Mouse (Mus musculus): ENCODE data around the gene Zfp683.

Gene Zfp683

GRCm38 (mm10) chr4:134053538-134053937 is at the start of gene Zfp683:
Gene Zfp683 (plus strand): TSS chr4:134053838.
- no peak for DNase-seq (ENCODE audit: low spot score)

DNA sequence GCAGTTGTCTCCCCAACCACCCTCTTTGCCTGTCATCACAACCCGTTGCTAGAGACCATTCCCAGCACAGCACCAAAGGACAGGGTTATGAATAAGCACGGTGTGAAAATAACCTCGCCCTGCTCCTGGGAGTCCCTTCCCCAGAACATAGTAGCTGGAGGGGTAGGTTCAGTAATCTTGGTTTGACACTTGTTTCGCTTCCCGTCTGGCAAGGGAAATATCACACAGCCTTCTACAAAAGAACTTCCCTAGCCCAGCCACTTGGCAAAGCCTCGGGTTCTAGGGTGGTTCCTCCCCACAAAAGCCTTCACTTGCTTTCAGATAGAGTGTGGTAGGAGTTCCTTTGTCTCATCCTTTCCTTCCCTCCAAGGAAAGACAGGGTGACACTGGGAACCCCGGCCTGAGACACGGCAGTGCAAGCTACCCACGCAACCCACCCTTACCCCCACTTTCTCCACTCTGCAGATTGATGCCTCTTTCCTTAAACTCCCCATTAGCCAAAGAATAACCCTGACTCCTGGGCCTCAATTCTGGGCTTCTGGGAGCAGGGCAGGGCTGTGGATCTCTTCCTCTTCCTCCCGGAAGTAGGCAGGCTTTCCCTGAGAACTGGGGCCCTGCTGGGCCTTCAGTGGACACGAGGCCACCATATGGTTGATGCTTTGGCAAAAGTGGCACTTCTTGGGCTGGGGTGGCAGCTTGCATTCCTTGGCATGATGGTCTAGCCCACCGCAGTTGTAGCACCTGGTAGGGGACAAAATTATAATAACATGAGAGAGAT is 47.9 kb upstream of the Zfp683 start:
- no peak for DNase-seq (ENCODE audit: low spot score)

DNA sequence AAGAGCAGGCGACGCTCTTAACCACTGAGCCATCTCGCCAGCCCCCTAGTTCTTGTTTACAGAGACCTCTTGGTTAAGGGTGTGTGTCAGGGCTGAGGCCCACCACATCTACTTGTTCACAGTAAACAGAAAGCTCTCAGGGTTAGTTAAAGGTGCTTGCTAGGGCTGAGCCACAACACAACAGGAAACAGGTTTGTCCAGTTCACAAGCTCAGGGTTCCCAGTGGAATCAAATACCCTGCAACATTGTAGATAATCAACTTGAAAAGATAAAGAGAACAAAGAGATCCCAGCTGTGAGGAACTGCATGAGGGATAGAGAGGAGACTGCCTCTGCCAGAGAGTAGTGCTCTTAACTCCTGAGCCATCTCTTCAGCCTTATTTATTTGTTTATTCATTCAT is 46.8 kb upstream of the Zfp683 start:
- no peak for DNase-seq (ENCODE audit: low spot score)

- DNase-seq (ENCODE audit: low spot score): no peak
Observed at GRCm38 (mm10) chr4:134009709-134010108, 43.9 kb upstream of the Zfp683 start.

DNA sequence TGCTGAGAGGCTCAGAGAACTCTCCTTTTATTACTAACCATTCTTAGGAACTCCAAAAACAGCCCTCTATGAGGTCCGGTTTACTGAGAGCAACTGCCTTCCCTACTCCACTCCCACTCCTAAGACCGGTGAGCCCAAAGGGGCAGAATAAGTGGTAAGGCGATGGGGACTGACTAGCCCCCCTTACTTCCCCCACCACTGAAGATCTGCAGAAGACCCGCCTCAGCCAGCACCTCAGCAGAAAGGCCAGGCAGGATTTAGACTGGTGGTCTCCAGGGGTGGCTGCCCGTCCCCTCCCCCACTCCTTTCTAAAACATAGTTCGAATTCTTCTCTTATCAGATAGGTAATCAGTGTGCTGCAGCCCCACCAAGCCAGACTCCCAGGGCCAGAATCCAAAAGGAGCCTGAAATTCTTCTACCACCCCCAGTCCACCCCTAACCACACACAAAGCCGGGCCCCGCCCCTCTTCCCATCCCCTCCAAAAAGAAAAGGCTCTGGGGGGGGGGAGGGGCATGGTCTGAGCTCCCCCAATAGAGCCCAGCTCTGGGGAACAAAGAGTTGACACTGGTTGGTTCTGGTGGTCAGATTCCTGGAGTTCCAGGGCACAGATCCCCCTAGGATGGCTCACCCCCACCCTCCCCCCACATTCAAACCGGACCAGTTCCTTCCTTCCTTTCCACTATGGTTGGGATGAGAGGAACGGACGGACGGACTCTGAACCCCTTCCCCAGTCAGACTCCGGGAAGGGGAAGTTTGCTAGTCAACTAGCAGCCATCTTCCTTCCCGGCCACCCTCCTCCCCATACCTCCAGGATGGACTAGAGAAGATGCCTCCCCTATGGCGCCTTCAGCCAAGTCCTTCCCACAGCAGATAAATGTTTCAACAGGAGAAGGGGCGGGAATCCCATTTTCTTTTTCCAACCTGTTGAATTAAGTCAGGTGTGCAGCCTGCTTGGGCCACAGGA is 41.9 kb upstream of the Zfp683 start:
- DNase-seq (ENCODE audit: low spot score): no peak

GRCm38 (mm10) chr4:134012858-134013528 is 40.6 kb upstream of the Zfp683 start:
- peak; percentile 53 for DNase-seq (ENCODE audit: low spot score)

DNA sequence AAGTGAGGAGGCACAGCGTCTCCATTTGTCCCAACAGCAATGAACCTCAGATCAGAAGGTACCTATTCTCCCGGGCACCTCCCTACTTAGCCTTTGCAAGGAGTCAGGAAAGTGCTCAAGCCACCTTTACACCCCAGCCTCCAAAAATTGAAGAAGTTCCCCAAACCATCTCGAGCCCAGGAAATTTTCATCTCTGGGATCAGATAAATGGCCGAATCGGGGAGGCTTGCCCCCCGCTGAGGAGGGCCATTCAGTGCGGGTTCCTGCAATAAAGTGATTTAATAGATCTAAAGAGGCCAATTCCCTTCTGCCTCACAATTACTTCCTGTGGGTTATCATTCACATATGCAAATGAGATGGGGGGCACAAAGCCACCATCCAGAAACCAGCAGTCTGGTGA is 37.4 kb upstream of the Zfp683 start:
- DNase-seq (ENCODE audit: low spot score): no peak

- peak; percentile 36 for DNase-seq (ENCODE audit: low spot score)
Observed at GRCm38 (mm10) chr4:134016767-134017166, 36.9 kb upstream of the Zfp683 start.

DNA sequence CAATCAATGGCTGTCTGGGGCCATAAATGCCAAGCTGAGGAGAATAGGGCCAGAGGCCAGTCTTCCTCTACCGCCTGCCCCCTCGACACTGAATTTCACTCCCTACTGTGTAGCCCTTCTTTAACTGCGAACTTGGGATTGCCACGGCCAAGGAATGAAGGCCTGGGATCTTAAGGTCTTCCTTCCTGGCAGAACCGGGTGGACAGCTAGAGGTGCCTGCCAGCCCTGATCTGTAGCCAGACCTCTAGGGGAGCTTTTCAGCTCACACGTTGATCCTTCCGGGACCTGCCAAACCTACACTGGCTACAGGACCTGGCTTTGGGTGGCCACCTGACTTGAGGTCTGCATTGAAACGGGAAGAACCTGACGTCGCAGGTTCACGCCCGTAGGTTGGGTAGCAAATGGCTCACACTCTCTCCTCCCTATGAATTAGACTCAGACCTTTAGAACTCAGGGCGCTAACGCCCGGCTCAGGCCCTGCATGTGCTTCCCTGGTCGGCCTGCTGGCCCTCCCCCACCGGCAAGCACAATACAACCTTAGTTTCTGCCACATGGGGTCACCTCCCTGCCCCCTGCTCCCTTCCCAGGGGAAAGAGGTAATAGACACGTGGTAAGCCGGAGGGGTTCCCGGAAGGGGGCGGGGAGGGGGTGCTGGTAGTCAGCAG is 36.3 kb upstream of the Zfp683 start:
- DNase-seq (ENCODE audit: low spot score): peak; percentile 35

DNA sequence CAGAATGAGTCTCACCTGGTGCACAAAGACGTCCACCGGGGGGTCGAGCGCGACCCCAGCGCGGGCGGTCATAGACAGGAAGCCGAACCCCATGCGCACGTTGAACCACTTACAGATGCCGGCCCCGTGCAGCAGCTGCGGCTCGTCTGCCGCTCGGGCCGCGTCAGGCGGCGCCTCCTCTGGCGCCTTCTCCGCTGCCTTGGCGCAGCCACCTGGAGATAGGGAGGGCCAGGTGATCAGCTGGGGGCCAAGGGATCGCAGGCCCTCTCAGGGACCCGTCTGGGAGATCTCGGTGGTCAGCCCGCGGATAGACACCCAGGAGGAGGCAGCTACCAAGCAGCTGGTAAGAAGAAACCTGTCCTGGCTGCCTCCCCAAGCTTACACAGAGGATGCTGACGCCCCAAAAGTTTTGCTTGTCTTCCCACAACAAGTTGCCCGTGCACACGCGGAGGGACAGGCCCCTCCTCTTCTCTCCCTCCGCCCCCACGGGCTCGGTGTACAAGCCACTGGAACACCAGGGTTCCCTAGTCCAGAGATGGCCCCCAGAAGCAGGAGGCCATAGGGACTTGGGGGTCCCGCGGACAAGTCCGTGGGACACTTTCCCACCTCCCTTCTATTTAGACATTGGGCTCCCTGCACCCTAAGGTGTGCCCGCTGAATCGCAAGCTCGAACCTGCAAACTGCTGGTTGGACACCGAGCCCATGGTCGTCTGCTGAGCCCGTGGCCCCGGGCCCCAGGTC is 35.4 kb upstream of the Zfp683 start:
- DNase-seq (ENCODE audit: low spot score): peak; percentile 24

DNA sequence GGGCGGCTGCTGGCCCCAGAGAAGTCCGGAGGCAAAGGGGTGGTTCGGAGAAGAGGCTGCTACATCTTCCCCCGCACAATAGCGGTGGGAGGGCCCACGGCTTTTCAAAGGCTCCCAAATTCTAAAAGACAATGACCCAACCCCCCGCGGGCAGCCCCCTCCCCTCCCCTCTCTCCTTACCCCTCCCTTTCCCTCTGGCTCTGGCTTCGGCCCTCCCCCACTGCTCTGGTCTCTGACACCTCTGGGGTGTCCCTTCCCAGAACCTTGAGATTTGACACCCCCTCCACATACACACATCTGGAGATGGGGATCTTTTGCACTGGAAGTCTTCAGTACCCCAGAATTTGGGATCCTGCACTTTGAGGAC is 34.9 kb upstream of the Zfp683 start, which contains the start of gene Lin28a:
Gene Lin28a, minus strand, starts transcription at position 63 of the 367 bp plus-strand sequence.
- peak; percentile 16 for DNase-seq (ENCODE audit: low spot score)

DNA sequence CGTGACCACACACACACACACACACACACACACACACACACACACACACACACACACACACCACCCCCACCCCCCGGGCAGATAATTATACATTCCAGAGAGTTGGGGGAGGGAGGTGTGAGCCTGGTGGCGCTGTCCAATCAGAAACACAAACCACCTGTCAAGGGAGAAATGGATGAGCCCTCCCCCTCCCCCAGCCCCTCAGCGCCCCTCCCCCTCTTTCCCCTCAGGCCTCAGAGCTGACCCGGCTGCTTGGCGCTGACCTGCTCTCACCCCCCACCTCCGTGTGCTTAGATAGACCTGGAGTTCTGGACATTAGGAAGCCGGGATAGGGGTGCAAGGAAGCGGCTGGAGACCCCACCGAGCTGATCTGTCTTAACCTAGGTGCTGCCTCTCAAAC is 34.4 kb upstream of the Zfp683 start:
- peak; percentile 58 for DNase-seq (ENCODE audit: low spot score)

DNA sequence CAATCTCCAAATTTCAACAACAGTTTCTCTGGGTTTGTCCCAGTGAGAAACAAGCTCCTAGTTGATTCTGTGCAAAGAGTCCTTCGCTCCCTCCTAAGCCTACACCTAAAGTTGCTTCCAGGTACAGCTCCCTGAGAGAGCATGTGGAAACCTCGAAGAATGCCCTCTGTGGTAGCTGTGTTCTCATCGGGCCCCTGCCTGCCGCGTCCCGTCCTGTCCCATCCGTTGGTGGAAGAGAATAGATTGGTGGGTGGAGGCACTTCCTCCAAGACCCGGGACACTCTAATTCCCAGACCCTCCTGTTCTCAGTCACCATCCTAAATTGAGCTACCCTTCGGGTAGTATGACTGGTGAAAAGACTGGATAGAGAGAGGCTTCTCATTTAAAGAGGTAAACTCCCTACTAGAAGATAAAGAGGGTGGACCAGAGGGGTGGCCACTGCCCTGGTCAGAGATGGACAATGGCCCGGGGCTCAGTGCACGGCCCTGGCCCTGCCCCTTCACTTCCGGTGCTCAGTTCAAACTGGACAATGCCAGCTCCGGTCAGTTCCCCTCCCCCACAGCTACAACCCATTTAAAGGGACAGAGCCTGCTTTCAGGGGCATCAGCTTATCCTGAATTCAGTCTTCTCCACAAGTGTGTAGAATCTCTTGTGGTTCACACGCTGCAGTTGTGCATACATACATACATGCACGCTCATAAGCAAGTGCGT is 33.8 kb upstream of the Zfp683 start:
- DNase-seq (ENCODE audit: low spot score): peak; percentile 77

GRCm38 (mm10) chr4:134020621-134021020 is 33.0 kb upstream of the Zfp683 start:
- peak; percentile 82 for DNase-seq (ENCODE audit: low spot score)

- no peak for DNase-seq (ENCODE audit: low spot score)
Observed at GRCm38 (mm10) chr4:134025802-134026201, 27.8 kb upstream of the Zfp683 start.

- DNase-seq (ENCODE audit: low spot score): peak; percentile 85
Observed at GRCm38 (mm10) chr4:134035953-134036352, 17.7 kb upstream of the Zfp683 start.

DNA sequence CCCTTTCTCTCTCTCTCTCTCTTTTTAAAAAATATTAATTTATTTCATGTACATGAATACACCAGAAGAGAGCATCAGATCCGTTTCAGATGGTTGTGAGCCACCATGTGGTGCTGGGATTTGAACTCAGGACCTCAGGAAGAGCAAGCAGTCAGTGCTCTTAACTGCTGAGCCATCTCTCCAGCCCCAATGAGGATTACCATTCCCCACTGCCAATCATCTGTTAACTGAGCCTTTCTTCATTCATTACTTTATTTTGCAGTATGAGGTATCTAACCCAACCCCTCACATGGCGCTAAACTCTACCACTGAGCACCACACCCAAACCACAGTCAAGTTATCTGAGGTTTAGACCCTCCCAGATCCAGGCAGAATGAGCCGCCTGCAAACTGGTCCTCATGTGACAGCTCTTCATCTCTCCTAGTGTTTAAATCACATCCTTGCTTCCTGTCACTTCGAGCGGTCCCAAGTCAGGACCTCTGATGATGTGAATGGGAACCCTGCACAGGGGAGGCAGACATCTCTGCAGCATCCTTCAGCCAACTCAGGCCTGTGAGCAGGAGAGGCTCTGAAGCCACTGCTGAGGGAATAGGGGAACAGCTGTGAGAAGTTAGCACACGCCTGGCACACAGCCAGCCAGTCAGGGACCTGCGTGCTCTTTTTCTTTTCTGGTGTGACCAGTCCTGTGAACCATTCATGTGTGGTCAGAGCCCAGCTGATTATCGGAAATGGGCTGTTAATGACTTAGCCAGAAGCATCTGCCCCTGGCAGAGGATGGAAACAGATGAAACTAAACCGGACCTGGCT is 12.1 kb upstream of the Zfp683 start:
- DNase-seq (ENCODE audit: low spot score): peak; percentile 31

- no peak for DNase-seq (ENCODE audit: low spot score)
Observed at GRCm38 (mm10) chr4:134043041-134043440, 10.6 kb upstream of the Zfp683 start.

DNA sequence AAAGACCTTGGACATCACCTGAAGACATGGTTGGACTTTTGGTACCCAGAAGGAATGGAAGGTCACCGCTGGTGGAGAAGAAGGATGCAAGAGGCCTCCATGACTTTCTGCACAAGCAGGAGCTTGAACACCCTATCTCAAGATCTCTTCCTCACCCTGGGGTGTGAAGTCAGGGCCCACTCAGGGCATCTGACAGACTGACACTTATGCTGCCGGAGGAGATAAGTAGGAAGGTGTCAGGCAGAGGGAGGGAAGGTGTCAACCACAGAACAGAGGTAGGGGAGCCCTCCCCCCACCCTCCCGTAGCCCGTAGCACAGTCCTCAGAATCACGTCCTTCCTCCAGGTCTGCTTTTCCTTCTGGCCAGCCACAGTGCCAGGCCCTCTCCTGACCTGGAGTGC is 6.0 kb upstream of the Zfp683 start:
- DNase-seq (ENCODE audit: low spot score): no peak

- DNase-seq (ENCODE audit: low spot score): no peak
Observed at GRCm38 (mm10) chr4:134051912-134052311, 1.7 kb upstream of the Zfp683 start.
